Mouse (Mus musculus) brown adipose tissue, adult 24 weeks (tissue): ENCODE measurements around the gene Tpm1. TPM values are rescaled to one million over a fixed set of nuclear protein-coding genes. Genes with fewer than 3 reads are reported as not detected.
A peak's percentile ranks its signal among the peaks of the same experiment; 100 is the strongest.

Source experiments
- H3K27ac ChIP-seq: fragments of 200-500 bp; replicated peaks from 2 replicates; pipeline ENCODE4 v1.5.1; 2012; ENCODE audit warnings: low read depth, mild to moderate bottlenecking, low read length
- H3K4me1 ChIP-seq: fragments of 200-500 bp; 2 replicates; pipeline ENCODE4 v1.6.1; 2012; ENCODE audit warnings: low read length, mixed read lengths; ENCODE audit not compliant: control insufficient read depth, insufficient read depth, insufficient read length
- H3K4me3 ChIP-seq: fragments of 200-500 bp; 2 replicates; pipeline ENCODE4 v1.5.1; 2012; ENCODE audit warnings: low read depth, mild to moderate bottlenecking, low read length, moderate library complexity; ENCODE audit not compliant: insufficient read depth
- polyA plus RNA-seq: library from polyadenylated mRNA; stranded (reverse); fragments of >200 nt; gene quantifications from 2 replicates; pipeline ENCODE4 v1.2.4, GENCODE M21; 2012; ENCODE audit not compliant: missing spikeins, insufficient read depth, insufficient read length

The Tpm1 gene
- polyA plus RNA-seq, 1 experiment: 270 TPM

GRCm38 (mm10) chr9:67040963-67041839, 8.0 kb downstream of the Tpm1 start:
- Histone ChIP-seq H3K4me3 (peak overlapping the region; percentile 42), H3K4me1 (peaks cover 38% of the 10 kb centered on the region), H3K27ac (peak overlapping the region; percentile 93)

GRCm38 (mm10) chr9:67039867-67040266, 9.3 kb downstream of the Tpm1 start:
- no peak overlapping the region for H3K27ac ChIP-seq
- no peak overlapping the region for H3K4me3 ChIP-seq
- H3K4me1 ChIP-seq: peaks cover 43% of the 10 kb centered on the region

- Histone ChIP-seq H3K27ac (peak overlapping the region; percentile 21; the same call in 1 of the 2 replicates), H3K4me1 (peaks cover 43% of the 10 kb centered on the region), H3K4me3 (no peak overlapping the region)
These were observed 10.5 kb downstream of the Tpm1 start for GRCm38 (mm10) chr9:67038686-67039085.

- Histone ChIP-seq H3K4me3 (no peak overlapping the region), H3K4me1 (peaks cover 43% of the 10 kb centered on the region), H3K27ac (peak overlapping the region; percentile 90)
These were observed 11.5 kb downstream of the Tpm1 start for GRCm38 (mm10) chr9:67037666-67038065.

- H3K4me3 ChIP-seq: no peak overlapping the region
- peak overlapping the region; percentile 92 for H3K27ac ChIP-seq
- H3K4me1 ChIP-seq: peaks cover 39% of the 10 kb centered on the region
These were observed 12.6 kb downstream of the Tpm1 start for GRCm38 (mm10) chr9:67036527-67037118.

- H3K4me1 ChIP-seq: peaks cover 35% of the 10 kb centered on the region
These were observed 13.2 kb downstream of the Tpm1 start for GRCm38 (mm10) chr9:67035957-67036451.

GRCm38 (mm10) chr9:67034677-67035076, 14.5 kb downstream of the Tpm1 start:
- H3K4me3 ChIP-seq: no peak overlapping the region
- peaks cover 28% of the 10 kb centered on the region for H3K4me1 ChIP-seq
- no peak overlapping the region for H3K27ac ChIP-seq

More at GRCm38 (mm10) chr9:67035957-67036451, 13.2 kb downstream of the Tpm1 start:
- H3K4me3 ChIP-seq: 0 out of 2 replicates have a peak overlapping the region, but pooled peaks have one; percentile 3
- H3K27ac ChIP-seq: peak overlapping the region; percentile 92

GRCm38 (mm10) chr9:67033016-67033415, 16.2 kb downstream of the Tpm1 start:
- no peak overlapping the region for H3K27ac ChIP-seq
- H3K4me1 ChIP-seq: peaks cover 18% of the 10 kb centered on the region
- H3K4me3 ChIP-seq: no peak overlapping the region

- Histone ChIP-seq H3K4me1 (peaks cover 14% of the 10 kb centered on the region), H3K27ac (no peak overlapping the region), H3K4me3 (no peak overlapping the region)
These were observed 16.6 kb downstream of the Tpm1 start for GRCm38 (mm10) chr9:67032611-67033010.

- Histone ChIP-seq H3K4me1 (peaks cover 2% of the 10 kb centered on the region; the same call in 1 of the 2 replicates), H3K27ac (no peak overlapping the region), H3K4me3 (no peak overlapping the region)
These were observed 19.7 kb downstream of the Tpm1 start for GRCm38 (mm10) chr9:67029518-67029917.

GRCm38 (mm10) chr9:67028929-67029328, 20.3 kb downstream of the Tpm1 start:
- Histone ChIP-seq H3K27ac (no peak overlapping the region), H3K4me3 (no peak overlapping the region), H3K4me1 (peaks cover 2% of the 10 kb centered on the region; the same call in 1 of the 2 replicates)

GRCm38 (mm10) chr9:67028133-67028724, 21.0 kb downstream of the Tpm1 start:
- H3K4me1 ChIP-seq: peaks cover 2% of the 10 kb centered on the region; the same call in 1 of the 2 replicates
- no peak overlapping the region for H3K27ac ChIP-seq
- H3K4me3 ChIP-seq: no peak overlapping the region

- Histone ChIP-seq H3K4me3 (no peak overlapping the region), H3K4me1 (peaks cover 2% of the 10 kb centered on the region; the same call in 1 of the 2 replicates), H3K27ac (no peak overlapping the region)
These were observed 22.3 kb downstream of the Tpm1 start for GRCm38 (mm10) chr9:67026890-67027289.

- Histone ChIP-seq H3K4me1 (peaks cover 2% of the 10 kb centered on the region; the same call in 1 of the 2 replicates), H3K27ac (no peak overlapping the region)
These were observed 23.1 kb downstream of the Tpm1 start for GRCm38 (mm10) chr9:67026061-67026460.

More at GRCm38 (mm10) chr9:67026061-67026460, 23.1 kb downstream of the Tpm1 start:
- H3K4me3 ChIP-seq: no peak overlapping the region
